Mouse (Mus musculus) cerebellum, adult (tissue): ENCODE measurements around the gene Mmp24.
A peak's percentile ranks its signal among the peaks of the same experiment; 100 is the strongest.
"Not testable (repeated sequence)": the region's sequence is repeated elsewhere in the genome, so short reads cannot be mapped to it uniquely, and the experiment has no call there.

Experiments used
- ATAC-seq: cut with Nextera tagmentation; 2 replicates; pipeline ENCODE4 v1.9.2; 2017; ENCODE audit warnings: mild to moderate bottlenecking, moderate library complexity, mixed read lengths; ENCODE audit not compliant: insufficient number of reproducible peaks, low FRiP score, low TSS enrichment

Gene Mmp24

DNA sequence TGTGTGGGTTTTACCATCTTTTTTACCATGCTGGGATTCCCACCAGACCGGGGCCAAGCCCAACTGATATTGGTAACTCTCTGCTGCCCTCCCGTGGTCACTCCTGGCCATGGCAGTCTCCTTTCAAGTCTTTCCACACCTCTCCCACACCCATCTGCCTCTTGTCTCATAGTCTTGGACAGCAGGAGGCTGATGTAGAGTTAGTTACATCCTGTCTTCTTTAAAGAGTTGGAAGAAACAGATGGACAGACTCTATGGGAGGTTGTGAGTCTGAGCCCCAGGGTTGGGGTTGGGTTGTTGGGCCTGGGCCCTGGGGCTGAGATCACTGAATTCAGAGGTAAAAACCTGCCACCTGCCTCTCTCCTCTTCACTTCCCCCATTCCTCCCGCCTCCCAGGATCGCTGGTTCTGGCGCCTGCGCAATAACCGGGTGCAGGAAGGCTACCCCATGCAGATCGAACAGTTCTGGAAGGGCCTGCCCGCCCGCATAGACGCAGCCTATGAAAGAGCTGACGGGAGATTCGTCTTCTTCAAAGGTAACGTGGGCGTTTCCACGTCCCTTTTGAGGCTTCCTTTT, 36.8 kb downstream of the Mmp24 start:
- peak; percentile 57 for ATAC-seq

GRCm38 (mm10) chr2:155812637-155813036, 37.5 kb downstream of the Mmp24 start:
- ATAC-seq = no peak

- ATAC-seq = no peak
Observed at GRCm38 (mm10) chr2:155814829-155815228, 39.7 kb downstream of the Mmp24 start.

DNA sequence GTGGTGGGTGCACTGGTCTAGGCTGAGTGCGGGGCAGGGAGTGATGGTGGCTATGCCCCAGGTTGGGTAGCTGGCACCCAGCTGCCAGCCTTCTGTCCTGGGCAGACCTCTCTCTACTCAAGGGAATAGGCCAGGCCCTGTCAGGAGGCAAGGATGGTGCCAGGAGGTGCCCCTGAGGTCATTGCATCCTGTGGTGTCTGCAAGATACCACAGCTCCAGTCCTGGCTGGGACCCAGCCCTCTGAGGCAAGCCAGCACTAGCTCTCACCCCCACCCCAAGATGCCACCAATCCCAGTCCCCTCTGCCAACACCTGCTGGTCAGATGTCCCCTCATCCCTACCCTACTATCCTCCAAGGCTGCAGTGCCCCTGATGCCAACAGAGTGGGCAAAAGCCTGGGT, 41.0 kb downstream of the Mmp24 start:
- peak; percentile 0; the same call in 1 of the 2 replicates for ATAC-seq

- ATAC-seq = no peak
Observed at GRCm38 (mm10) chr2:155817301-155818245, 42.4 kb downstream of the Mmp24 start.

GRCm38 (mm10) chr2:155818596-155819391, 43.7 kb downstream of the Mmp24 start:
- ATAC-seq = peak; percentile 75

GRCm38 (mm10) chr2:155819392-155819448, 44.1 kb downstream of the Mmp24 start, which contains the start of gene BC029722:
BC029722 (minus strand) TSS chr2:155819426.
- no peak for ATAC-seq

DNA sequence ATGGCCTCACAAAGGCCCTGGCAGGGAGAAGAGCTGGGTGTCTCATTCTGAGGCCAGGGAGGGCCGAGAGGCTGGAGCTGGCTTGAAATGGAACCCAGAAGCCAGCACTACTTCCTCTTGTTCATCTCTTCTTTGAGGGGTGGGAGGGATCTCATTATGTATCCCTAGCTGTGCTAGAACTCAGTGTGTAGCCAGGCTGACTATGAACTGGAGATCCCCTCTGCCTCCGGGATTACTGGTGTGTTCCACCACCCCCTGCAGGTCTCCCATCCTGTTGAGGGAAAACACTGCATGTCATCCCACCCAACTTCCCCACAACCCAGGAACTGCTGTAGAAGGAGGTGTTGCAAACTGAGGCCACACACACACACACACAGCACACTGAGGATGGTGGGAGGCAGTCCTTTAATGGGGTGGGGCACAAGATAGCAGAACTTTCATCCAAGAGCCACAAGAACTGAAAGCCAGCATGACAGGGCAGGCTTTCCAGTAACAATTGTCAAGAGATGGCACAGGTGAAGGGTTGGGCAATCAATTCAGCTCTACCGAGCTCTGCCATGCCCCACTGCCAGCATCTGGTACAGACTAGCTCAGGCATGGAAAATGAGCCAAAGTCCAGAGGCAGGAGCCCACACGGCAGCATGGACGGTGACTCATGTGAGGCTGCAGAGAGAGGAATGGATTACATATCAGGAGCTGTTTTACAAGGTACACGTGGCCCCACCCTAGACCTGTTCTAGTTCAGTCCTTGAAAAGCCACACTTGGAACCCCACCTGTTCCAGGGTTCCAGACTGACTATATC, 44.5 kb downstream of the Mmp24 start:
- peak; percentile 0; the same call in 1 of the 2 replicates for ATAC-seq

DNA sequence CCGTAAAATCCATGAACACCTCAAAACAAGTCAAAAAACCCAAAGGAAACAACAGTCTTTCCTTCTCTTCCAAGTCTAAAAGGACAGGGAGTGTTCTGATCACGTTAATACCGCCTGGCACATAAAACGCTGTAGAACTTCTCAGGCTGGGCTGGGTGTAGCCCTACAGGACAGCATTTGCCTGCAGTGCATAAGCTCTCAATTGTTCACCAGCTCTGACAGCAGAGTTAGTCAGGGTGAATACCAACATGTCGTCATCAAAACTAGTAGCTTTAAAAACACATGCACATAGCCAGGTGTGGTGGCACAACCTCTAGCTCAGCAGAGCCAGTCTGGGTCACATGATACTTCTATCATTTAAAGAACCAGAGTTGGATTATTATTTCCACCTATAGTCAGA, 45.6 kb downstream of the Mmp24 start:
- ATAC-seq = no peak

DNA sequence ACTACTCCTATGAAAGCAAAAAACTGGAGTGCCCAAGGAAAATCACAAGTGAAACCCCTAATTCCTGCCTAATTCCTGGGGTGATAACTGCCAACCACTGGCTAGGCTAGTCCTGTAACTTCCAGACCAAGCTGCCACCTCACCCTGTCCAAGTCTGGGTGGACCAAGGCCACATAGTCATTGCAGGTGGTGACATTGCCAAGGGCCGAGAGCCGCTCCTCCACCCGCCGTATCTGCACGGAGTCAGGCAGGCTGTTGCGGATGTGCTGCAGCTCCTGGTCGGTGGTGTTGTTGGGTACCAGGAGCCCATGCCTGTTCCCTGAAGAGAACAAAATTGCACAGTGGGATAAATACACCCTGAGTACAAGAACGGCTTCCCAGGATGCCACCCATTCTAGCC, 48.6 kb downstream of the Mmp24 start:
- ATAC-seq = no peak

GRCm38 (mm10) chr2:155825904-155826629, 50.9 kb downstream of the Mmp24 start:
- ATAC-seq = no peak; the same call in 1 of the 2 replicates

DNA sequence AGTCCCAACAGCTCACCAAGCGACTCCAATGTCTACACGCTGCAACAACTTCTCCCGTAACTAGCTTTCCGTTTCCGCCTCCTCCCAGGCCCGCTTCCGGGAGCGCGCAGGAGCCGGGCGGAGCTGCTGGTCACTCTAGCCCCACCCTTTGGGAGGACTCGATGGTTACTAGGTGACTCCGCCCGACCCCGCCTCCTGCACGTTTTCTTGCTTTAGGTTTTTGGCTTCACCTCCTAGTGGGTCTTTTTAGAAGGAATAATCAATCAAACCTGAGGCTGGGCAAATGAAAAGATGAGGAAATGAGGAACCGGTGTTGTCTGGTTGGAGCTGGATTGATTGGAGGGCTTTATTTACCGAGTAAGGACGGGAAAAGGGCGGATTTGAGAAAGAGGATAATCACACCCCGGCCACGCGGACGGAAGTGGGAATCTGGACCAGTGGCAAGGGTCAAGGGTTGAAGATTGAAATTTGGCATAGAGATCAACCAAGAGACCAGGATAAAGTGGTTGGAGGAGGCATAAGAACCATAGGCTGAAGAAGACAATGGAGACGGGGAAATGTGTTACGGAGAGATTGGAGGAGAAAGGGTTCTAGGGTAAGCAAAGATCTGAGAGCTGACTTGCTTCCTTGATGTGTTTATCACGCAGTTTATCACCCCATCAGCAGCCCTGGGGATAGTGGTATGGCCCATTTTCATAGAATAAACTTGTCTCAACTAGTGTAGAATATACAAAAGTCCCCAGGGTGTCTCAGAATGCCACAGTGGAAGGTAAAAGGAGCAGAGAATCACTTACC, 51.7 kb downstream of the Mmp24 start, which contains the start of gene Eif6:
Gene Eif6, minus strand, starts transcription at position 296 of the 795 bp plus-strand sequence.
- ATAC-seq = peak; percentile 86

GRCm38 (mm10) chr2:155830841-155831240, 55.7 kb downstream of the Mmp24 start:
- no peak for ATAC-seq

- no peak for ATAC-seq
Observed at GRCm38 (mm10) chr2:155831302-155831701, 56.2 kb downstream of the Mmp24 start.

- not testable (repeated sequence) for ATAC-seq
Observed at GRCm38 (mm10) chr2:155832087-155832486, 56.9 kb downstream of the Mmp24 start.

DNA sequence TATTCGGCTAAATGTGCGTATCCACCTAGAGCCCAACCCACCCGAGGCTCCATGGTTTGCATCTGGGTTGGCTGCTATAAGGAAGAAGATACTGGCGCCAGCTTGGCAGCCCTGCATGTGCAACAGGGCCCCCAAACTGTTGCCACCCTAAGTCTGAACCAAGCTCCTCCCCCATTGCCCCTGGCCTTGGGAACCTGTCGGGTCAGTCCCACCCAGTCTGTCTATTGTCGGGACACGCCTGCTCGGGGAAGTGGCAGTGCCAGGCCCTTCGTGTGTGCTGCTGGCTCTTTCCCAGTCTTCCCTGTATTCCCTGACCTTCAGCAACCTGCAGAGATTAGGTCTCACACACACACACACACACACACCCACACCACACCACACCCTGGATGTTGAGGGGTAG, 59.6 kb downstream of the Mmp24 start, which contains the start of gene Fam83c:
Gene Fam83c, minus strand, starts transcription at position 123 of the 400 bp plus-strand sequence.
- no peak for ATAC-seq

- no peak for ATAC-seq
Observed at GRCm38 (mm10) chr2:155837961-155838360, 62.8 kb downstream of the Mmp24 start.

GRCm38 (mm10) chr2:155838961-155839360, 63.8 kb downstream of the Mmp24 start:
- no peak for ATAC-seq

DNA sequence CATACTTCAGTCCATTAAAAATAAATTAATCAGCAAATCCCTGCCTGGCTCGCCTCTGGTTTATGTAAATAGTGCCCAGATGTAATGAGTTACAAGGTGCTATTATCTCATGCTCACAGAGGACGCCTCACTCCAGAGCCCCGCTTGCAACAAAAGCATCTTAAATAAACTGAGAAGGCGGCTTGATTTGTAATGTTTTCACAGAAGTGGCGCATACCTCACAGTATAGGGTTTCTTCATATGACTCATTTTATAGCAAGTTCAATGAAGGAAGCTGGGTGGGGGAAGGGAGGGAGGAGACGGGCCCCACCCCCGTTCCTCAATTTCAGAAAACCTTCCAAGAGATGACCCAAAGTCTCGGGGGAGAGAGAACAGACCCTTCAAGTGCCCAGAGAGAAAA, 71.8 kb downstream of the Mmp24 start:
- ATAC-seq = no peak
